Comparison of ENCODE assay signal across 8 mouse cellular contexts in the genomic region with DNA sequence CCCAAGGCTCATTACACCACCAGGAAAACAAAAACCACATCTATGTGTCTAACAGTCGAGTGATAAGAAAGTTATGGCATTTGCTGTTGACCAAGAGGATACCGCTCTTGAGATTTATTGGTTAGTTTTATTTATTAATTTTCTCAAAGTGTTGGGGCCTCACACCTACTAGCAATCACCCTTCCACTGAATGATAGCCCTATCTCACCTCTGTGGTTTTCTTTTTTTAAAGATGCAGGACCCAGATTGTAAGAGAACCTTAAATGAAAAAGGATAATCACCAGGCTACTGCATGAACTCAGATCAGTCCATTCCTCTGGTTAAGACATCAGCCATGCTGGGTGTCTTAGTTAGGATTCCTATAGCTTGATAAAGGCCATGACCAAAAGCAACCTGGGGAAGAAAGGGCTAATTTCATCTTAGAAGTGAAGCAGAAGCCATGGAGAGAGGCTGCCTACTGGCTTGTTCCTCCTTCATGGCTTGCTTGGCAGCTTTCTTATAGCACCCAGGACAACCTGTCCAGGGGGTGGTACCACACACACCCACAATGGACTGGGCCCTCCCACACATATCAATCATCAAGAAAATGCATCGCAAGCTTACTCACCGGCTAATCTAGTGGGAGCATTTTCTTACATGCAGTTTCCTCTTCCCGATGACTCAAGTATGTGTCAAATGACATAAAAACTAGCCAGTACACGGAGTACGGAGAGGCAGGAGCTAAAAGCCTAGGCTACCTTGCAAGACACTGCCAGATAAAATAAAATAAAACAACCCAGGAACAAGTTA. TPM values are rescaled to one million over a fixed set of nuclear protein-coding genes. Genes with fewer than 3 reads are reported as not detected.
A peak's percentile ranks its signal among the peaks of the same experiment; 100 is the strongest.
DNase-seq lines count a peak whose midpoint lies in the region; ATAC-seq and TF ChIP-seq lines count a peak whose summit lies in the region.

No protein-coding gene starts in this region.

- no peaks in the 10 kb centered on the region for H3K27me3 ChIP-seq in intestine, embryonic 14.5 days (replicated peaks; ENCODE audit: control insufficient read depth, insufficient read depth, low read length)
- no peaks in the 10 kb centered on the region for H3K27me3 ChIP-seq in stomach, embryonic 14.5 days (ENCODE audit: control insufficient read depth, insufficient read depth, low read length)

- H3K9me3 ChIP-seq in intestine, embryonic 14.5 days (ENCODE audit: control insufficient read depth, low read length) = no peaks in the 10 kb centered on the region
- H3K9me3 ChIP-seq in stomach, embryonic 14.5 days (ENCODE audit: control insufficient read depth, low read depth, low read length) = no peaks in the 10 kb centered on the region

- H3K9ac ChIP-seq in intestine, embryonic 14.5 days (ENCODE audit: low read length) = no peak overlapping the region
- H3K9ac ChIP-seq in stomach, embryonic 14.5 days (replicated peaks; ENCODE audit: low read depth, low read length) = no peak overlapping the region

- no peaks in the 10 kb centered on the region for H3K36me3 ChIP-seq in intestine, embryonic 14.5 days (ENCODE audit: control insufficient read depth, insufficient read depth, low read length)
- peaks cover 3% of the 10 kb centered on the region; the same call in 1 of the 2 replicates for H3K36me3 ChIP-seq in stomach, embryonic 14.5 days (ENCODE audit: control insufficient read depth, insufficient read depth, low read length)

- no peak for DNase-seq in frontal cortex, adult 2 months (ENCODE audit: extremely low spot score in 1 of 2, low spot score in 1 of 2)
- DNase-seq in right cerebral cortex, adult 2 months (ENCODE audit: low spot score in 2 of 2) = peak; percentile 30 to 46
- no peak for DNase-seq in right cerebral cortex, postnatal 10 days (ENCODE audit: low spot score in 2 of 2)
- DNase-seq in intestine, embryonic 14.5 days (ENCODE audit: low spot score) = no peak
- DNase-seq in layer of hippocampus, adult 2 months (ENCODE audit: low spot score in 2 of 2) = no peak
- no peak for DNase-seq in right cerebral cortex, postnatal 36 days (ENCODE audit: low spot score in 2 of 2)

- no peak overlapping the region for H3K4me3 ChIP-seq in intestine, embryonic 14.5 days (ENCODE audit: low read depth, low read length)
- H3K4me3 ChIP-seq in stomach, embryonic 14.5 days (ENCODE audit: low read depth, low read length) = no peak overlapping the region
- H3K4me3 ChIP-seq in layer of hippocampus, adult 2 months = no peak overlapping the region

- WGBS in intestine, embryonic 14.5 days = 63% methylated on average over 7 of the region's 7 CpGs
- 58% methylated on average over 7 of the region's 7 CpGs for WGBS in stomach, embryonic 14.5 days

- peak; percentile 69; the same call in 1 of the 2 replicates for ATAC-seq in frontal cortex, adult (ENCODE audit: low TSS enrichment)
- peak; percentile 48 for ATAC-seq in intestine, embryonic 14.5 days (replicated peaks; ENCODE audit: low FRiP score, low TSS enrichment, low read depth)
- peak; percentile 35 for ATAC-seq in stomach, embryonic 14.5 days (ENCODE audit: insufficient number of reproducible peaks, insufficient read depth, low FRiP score, low read depth)

- H3K27ac ChIP-seq in intestine, embryonic 14.5 days (ENCODE audit: low read depth) = peak overlapping the region; percentile 36
- peak overlapping the region; percentile 89; the same call in 1 of the 2 replicates for H3K27ac ChIP-seq in stomach, embryonic 14.5 days (ENCODE audit: low read length)
- no peak overlapping the region; the same call in 1 of the 2 replicates for H3K27ac ChIP-seq in layer of hippocampus, adult 2 months

- H3K4me1 ChIP-seq in intestine, embryonic 14.5 days (replicated peaks; ENCODE audit: control insufficient read depth, insufficient read depth, low read length) = peaks cover 62% of the 10 kb centered on the region
- H3K4me1 ChIP-seq in stomach, embryonic 14.5 days (ENCODE audit: control insufficient read depth, insufficient read depth, low read length) = peaks cover 58% of the 10 kb centered on the region

- no peak for TF ChIP-seq CTCF in layer of hippocampus, adult 2 months (conservative IDR thresholded peaks at IDR 0.05)

- no peak overlapping the region for H3K4me2 ChIP-seq in intestine, embryonic 14.5 days (ENCODE audit: low read length)
- H3K4me2 ChIP-seq in stomach, embryonic 14.5 days (replicated peaks; ENCODE audit: low read depth, low read length) = no peak overlapping the region

RNA-seq across cellular contexts. Expression of a gene that starts 7.5 kb away (rescaled TPM):
- 4.7 and 5.2 TPM in 2 replicates for polyA plus RNA-seq in frontal cortex, adult 2 months (2012; rRNA removed)
- 36.7 and 37.9 TPM in 2 replicates for polyA plus RNA-seq in intestine, embryonic 14.5 days (2014; fragmentation: Nextera tagmentation; extraction: Ambion mirVana)
- 53.4 and 55.6 TPM in 2 replicates for polyA plus RNA-seq in stomach, embryonic 14.5 days (2014; fragmentation: Nextera tagmentation; extraction: Ambion mirVana)
- 10 to 100 TPM in 1 of 2 experiments, 1 to 10 TPM in 1; 8.5 to 10.8 TPM for total RNA-seq in layer of hippocampus, adult 2 months (2021)

Comparison
In these comparisons a context has a peak if more than half of its experiments do, and no peak if none do; other contexts are left out.
1. DNase-seq: peak in right cerebral cortex, adult 2 months (2 of 2); none in frontal cortex, adult 2 months (0 of 2), right cerebral cortex, postnatal 10 days (0 of 2), intestine, embryonic 14.5 days (single experiment), layer of hippocampus, adult 2 months (0 of 2) and right cerebral cortex, postnatal 36 days (0 of 2).
2. Peak in every context shown above with its lines, with median percentiles within 50 percentile points of each other: ATAC-seq.